Mouse (Mus musculus): ENCODE results near the gene Gm10772. TPM values are rescaled to one million over a fixed set of nuclear protein-coding genes. Genes with fewer than 3 reads are reported as not detected.

The Gm10772 gene
- polyA plus RNA-seq (2015; fragmentation: Nextera tagmentation; extraction: Ambion mirVana): not detected in 2 replicates

DNA sequence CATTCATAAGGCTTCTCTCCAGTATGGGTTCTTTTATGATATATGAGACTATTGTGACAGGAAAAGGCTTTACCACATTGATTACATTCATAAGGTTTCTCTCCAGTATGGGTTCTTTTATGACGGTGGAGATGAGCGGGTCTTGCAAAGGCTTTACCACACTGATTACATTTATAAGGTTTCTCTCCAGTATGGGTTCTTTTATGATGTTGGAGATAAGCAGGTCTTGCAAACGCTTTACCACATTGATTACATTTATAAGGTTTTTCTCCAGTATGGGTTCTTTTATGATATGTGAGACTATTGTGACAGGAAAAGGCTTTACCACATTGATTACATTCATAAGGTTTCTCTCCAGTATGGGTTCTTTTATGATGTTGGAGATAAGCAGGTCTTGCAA lies at the start of gene Gm10772:
TSS of gene Gm10772 (minus strand) at position 101 of the 400 bp plus-strand sequence.

Other genes with a start within 250 kb of the Gm10772 start
- gene Gm10324, start 108.0 kb downstream of the Gm10772 start, polyA plus RNA-seq (2015; fragmentation: Nextera tagmentation; extraction: Ambion mirVana): not detected in 2 replicates
- gene 2410141K09Rik, start 213.5 kb upstream of the Gm10772 start, polyA plus RNA-seq (2015; fragmentation: Nextera tagmentation; extraction: Ambion mirVana): not detected in 2 replicates

Data from adrenal gland, postnatal 0 days (tissue).